Mouse (Mus musculus): ENCODE results near the gene Ticam1.
"Not testable (repeated sequence)": the region's sequence is repeated elsewhere in the genome, so short reads cannot be mapped to it uniquely, and the experiment has no call there.

Gene Ticam1

DNA sequence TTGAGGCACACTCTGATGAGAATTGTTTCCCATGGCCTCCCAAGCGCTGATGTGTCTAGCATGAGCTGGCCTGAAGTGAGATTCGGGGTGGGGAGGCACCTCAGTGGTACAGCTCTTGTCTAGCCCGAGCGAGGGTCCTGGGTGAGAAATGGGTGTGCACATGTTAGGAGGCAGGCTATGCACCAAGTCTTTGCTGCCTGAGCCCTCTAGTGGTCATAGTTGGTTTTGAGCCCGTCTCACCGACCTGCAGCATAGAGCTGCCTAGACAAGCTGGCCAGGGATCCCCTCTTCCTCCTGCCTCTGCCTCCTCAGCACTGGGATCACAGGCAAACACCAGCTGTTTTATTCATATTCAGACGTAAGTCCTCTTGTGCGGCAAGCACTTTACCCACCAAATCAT, 12.6 kb downstream of the Ticam1 start:
- DNase-seq (ENCODE audit: low read depth, low spot score), result peak; percentile 83

DNA sequence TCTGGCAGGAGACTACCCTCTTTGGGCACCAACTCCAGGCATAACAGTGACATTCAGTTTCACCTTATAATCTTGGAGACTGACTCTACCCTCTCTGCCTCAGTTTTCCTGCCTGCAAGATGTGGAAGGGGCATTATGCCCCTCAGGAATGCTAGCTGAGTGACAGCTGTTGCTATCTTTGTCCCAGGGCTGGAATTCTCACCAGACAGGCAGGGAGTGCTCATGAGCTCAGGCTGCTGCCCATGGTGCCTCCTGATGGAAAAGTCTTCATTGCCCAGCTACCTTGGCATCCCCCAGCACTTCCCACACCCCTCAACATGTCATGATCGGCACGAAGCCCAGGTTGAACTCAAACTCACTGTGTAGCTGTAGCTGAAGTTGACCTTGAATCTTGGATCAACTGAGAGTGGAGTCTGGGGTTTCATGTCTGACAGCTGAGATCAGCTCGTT, 13.9 kb downstream of the Ticam1 start:
- no peak for DNase-seq (ENCODE audit: low read depth, low spot score)

DNA sequence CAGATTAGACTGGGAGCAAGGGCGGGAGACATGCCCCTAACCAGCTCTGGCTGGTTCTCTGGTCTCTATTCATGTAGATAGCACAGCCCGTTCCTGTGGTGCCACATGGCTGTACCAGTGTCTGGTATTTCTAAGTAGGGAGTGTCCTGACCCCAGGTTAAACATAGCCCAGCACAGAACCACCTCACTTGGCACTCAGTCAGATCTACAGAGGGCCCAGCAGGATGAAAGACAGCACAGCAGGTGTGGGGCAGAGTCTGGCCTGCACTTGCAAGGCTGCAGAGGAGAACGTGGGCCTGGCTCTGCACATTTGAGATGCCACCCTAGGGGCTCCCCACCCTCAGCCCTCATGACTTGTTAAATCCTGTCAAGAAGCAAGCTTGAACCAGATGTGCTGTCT, 15.4 kb downstream of the Ticam1 start:
- no peak for DNase-seq (ENCODE audit: low read depth, low spot score)

DNA sequence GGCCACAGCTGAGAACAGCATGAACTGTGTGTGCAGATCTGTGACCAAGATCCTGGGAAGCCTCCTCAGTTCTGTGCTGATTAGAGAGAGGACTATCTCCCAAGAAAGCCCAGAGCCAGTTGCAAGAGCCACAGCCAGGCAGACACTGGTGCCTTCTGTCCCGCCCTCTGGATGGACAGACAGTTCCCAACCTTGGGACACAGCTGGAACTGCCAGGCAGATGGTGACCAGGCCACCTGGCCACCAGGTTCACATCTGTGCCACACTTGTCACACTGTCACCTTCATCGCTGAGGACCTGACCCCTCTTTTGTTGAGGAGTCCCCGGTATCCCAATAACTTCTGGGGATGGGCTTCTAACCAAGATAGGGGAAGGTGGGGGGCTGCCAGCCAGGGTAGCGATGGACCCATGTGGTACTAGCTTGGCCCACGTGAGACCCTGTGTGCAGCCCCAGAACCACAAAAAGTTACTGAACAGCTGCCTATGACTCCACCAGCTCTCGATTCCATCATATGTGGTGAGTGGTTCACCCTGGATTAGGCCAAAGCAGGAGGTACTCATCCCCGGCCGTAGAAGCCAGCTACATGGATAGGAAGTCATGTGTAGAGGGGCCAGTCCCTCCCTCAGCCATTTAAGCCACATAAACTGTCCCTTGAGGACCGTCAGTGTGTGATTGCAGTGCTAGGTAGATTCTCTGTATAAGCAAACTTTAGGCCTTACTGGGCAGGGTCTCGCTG, 17.1 kb downstream of the Ticam1 start:
- no peak for DNase-seq (ENCODE audit: low read depth, low spot score)

DNA sequence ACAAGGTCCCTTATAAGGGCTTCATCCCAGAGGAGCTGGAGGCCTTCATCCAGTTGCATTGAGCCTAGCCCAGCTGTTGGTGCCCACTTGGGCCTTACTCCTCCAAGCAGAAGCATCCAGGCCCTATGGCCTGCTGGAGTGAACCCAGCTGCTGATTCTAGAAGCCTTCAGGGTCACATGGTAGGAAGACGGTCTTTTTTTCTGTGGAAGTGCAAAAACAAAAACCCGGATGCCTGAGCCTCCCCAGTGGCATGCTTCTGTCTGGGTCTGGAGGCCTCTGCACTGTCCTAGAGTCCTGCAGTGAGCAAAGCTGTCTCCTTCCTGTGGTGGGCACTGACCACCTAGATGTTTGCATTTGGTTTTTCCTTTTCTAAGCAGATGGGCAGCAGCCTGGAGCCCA, 17.8 kb downstream of the Ticam1 start:
- not testable (repeated sequence) for DNase-seq (ENCODE audit: low read depth, low spot score)

DNA sequence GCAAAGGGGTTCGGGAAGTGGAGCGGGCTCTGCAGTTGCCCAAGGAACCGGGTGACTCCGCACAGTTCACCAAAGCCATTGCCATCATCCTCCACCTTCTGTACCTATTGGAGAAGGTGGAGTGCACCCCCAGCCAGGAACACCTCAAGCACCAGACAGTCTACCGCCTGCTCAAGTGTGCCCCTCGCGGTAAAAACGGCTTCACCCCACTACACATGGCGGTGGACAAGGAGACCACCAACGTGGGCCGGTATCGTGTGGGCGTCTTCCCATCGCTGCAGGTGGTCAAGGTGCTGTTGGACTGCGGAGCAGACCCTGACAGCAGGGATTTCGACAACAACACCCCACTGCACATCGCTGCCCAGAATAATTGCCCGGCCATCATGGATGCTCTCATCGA, 18.3 kb downstream of the Ticam1 start:
- DNase-seq (ENCODE audit: low read depth, low spot score), result not testable (repeated sequence)

DNA sequence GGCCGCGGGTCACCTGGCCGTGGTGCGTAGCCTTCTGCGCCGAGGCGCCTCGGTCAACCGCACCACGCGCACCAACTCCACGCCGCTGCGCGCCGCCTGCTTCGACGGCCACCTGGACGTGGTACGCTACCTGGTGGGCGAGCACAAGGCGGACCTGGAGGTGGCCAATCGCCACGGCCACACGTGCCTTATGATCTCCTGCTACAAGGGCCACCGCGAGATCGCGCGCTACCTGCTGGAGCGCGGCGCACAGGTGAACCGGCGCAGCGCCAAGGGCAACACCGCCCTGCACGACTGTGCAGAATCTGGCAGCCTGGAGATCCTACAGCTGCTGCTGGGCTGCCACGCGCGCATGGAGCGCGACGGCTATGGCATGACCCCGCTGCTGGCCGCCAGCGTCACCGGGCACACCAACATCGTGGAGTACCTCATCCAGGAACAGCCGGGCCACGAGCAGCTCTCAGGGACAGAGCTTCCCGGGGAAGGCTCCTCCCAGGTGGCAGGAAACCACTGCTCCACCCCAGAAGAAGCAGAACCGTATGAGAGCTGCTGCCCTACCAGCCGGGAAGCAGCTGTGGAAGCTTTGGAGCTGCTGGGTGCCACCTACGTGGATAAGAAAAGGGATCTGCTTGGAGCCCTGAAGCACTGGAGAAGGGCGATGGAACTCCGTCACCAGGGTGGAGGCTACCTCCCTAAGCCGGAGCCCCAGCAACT, 19.2 kb downstream of the Ticam1 start:
- DNase-seq (ENCODE audit: low read depth, low spot score), result no peak

DNA sequence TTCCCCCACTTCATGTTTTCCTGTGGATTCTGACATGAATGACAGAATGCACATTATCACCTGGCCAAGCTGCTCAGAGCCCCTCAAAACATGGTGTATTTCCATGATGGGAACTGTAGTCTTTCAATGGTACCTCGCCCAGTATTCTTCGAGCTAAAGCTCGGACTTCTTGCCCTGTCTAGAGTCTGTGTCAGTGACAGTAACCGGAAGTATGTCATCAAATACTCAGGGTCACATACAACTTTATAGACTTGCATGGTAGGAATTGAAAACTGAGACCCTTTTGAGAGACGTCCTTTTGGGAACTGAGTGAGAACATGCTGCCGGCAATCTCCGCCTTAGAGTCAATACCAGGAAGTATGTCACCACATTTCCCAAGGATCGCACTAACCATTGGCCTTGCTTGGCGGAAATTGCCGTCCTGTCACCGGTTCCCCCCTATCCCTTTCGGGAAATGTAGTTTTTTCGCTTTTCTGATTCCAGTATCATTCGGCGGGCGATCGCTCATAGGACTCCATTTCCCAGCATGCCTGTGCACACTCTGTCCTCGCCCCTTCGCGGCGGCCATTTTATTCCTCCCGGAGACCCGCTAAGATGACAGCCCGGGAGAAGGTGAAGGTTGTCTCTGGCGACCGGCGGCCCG, 20.2 kb downstream of the Ticam1 start, which contains the start of gene Fem1a:
TSS of gene Fem1a (plus strand) at position 572 of the 643 bp plus-strand sequence.
- DNase-seq (ENCODE audit: low read depth, low spot score), result peak; percentile 98

DNA sequence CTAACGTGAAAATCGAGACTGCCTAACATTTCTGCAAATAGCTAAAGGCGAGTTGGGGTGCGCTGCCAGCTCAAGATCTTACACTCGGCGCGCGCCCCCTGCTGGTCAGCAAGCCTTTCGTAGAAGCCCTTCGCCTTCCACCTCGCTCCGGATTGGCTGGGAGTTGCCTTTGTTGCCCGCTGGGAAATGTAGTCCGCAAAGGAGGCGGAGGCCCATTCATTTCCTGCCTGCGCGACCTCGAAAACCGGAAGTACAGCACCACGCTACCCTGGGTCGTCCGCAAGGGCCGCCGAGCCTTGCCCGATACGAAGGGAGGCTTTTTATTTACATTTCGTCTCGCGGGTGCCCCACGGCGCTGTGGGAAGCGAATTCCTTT, 20.7 kb downstream of the Ticam1 start:
- DNase-seq (ENCODE audit: low read depth, low spot score), result peak; percentile 98

DNA sequence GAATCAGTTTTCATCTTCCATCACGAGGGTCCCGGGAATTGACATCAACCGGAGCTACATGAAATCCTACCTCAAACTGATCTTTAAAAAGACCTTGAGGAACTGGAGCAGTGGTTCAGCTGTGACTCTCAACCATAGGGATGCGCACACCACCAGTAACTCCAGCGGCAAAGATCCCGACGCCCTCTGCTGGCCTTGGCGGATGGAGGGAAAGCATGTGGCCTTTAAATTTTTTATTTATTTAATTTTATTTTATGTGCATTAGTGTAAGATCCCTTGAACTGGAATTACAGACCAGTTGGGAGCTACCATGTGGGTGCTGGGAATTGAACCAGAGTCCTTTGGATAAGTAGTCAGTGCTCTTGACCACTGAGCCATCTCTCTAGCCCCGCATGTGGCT, 21.2 kb downstream of the Ticam1 start:
- DNase-seq (ENCODE audit: low read depth, low spot score), result no peak

DNA sequence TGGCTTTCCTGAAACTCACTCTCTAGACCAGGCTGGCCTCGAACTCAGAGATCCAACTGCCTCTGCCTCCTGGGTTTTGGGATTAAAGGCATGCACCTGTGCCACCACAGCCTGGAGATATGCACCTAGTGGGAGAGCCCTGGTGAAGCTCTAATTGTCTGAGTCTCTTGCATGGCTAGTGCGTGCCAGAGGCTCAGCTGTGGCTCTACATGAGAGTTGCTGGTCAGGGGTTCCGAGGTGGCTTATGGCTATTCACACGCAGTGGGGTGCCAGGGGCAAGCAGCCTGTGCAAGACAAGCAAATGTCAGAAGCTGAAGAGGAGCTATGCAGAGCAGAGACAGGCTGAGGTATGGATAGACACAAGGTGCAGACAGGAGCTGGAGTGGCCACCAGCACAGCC, 21.9 kb downstream of the Ticam1 start:
- DNase-seq (ENCODE audit: low read depth, low spot score), result no peak

DNA sequence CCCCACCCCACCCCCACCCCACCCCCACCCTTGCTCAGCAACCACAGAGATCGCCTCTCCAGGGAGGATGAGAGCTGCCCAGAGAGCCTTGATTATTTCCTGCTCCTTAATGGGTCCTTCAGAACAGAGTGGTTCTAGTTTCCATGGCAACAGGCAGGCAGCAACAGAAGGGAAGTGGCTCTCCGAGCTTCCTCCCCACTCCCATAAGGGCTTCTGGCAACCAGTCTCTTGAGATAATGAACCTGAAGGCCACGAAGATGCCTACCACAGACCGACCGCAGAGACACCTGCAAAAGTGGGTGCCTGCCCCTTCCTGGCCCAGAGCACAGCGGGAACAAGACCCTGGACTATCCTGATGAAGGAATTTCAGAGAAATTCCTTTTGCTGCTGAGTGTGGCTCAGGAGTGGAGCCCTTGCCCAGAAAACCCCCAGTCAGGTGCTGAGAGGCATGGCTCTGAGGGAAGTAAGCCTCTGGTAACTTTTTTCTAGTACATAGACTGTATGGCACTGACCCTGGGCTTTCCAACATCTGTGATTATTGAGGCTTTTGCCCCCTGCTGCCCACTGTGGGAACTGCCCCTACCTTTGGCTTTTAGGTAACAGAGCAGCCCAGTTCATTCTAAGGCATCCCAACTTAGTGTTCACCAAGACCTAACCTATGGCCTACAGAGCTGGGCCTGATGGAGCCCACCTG, 25.3 kb downstream of the Ticam1 start:
- DNase-seq (ENCODE audit: low read depth, low spot score), result peak; percentile 69

DNA sequence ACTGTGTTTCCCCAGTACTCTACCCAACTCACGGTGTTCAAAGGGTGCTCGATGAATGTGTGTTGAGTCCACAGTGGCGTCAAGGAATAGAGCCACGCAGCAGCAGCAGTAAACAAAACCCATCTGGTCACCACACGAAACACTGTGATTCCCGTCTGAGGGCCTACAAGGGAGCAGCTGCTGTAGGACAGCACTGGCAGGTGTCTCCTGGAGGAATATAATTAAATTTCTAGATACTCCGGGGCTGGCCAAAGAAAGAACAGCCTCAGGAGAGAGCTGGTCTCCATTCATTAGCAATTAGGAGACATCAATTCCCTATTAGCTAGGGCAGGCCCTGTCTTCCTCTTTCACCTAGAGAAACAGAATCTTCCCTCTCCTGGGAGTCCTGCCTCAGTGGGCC, 31.0 kb downstream of the Ticam1 start:
- DNase-seq (ENCODE audit: low read depth, low spot score), result no peak

DNA sequence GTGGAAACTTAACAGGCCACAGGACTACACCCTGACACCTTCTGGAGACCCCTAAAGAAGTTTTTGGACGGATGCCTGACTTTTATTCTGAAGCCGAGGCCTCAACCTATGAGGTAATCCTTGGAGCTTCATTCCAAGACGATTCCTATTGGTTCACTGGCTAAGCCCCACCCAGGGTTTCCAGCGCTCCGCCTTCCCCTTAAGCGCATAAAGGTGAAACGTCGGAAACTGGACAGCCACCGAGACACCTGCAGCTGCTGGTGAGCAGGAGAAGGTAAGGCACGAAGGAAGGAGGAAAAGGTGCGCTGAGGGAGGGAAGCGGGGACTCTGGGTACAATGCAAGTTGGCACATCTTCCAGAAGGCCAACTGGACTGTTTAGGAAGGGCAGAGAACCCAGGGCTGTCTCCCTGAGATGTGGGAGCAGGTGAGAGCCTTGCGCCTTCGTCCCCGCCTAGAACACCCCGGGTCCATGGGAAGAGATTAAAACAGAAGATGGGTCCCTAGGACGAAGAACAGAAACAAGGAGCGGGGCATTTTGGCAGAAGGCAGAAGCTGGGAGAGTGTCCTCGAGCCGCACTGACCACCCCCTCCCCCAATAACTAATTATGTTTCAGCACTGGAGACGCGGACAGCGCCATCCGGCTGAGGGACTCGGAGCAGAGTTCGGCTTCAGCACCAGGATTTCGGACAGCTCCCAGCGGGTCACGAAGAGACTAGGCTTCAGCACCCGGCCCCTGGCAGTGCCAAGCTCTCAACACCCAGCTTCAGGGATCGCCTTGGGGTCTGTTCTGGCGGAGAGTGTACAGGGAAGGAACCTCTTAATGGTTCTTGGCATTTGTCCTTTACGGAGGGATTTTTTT, 34.8 kb downstream of the Ticam1 start:
- DNase-seq (ENCODE audit: low read depth, low spot score), result peak; percentile 93

DNA sequence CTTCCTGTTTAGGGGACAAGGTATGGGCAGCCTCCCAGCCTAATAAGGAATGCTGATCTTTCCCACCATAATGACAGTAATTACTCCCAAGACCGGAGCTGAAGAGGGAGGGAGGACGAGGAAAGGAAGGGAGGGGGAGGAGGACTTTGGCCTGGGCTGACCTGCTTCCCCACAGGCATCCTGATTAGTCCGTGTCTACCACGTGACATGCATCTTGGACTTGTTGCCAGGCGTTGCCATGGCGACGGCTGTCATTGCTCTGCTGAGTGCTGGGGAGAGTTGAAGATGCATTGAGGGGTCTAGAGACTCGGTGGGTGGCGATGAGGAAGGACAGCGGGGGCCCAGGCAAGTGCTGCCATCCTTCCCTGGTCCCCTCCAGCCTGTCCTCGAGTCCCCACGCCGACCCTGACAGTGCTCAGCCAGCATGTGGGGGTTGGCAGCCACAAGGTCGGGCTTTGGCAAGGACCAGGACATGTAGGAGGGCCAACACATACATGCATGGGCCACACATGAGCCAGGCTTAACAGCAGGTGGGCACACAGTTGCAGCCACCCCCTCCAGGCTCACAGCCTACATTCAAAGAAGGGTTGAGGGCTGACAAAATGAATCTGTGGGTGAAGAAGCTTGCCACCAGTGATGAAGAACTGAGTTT, 42.6 kb downstream of the Ticam1 start:
- DNase-seq (ENCODE audit: low read depth, low spot score), result peak; percentile 88

DNA sequence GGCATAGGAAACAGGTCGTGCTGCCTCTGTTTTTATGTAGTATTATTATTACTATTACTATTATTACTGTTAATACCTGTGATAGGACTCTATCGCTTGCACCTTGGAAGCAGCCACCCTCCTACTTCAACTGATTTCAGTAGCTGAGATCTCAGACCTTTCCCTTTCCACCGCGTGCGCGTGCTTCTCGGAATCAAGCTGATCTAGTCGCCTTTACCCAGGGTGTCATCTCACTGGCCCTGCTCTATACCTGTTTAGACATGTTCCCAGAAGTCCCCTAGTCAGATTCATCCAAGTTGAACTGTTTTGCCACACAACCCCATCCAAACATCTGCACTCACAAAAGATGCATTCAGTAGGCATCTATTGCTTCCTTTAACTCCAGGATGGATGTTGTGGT, 43.2 kb downstream of the Ticam1 start:
- no peak for DNase-seq (ENCODE audit: low read depth, low spot score)

DNA sequence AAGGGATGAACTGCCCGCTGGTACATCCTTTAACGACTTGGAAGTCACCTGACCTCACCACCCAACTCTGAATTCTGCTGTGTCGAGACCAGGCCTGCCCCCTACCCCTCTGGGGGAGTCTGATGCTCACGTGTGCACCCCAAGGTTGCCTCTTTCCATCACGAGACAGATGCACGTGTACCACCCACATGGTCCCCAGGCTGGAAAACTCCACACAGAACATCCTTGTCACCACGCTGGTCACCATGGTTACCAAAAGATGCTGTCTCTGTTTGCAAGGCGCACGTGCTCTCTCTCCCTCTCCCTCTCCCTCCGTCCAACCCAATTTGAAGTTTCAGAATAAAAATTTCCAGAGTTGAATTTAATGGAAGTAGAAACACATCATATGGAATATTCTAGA, 46.6 kb downstream of the Ticam1 start:
- DNase-seq (ENCODE audit: low read depth, low spot score), result no peak

DNA sequence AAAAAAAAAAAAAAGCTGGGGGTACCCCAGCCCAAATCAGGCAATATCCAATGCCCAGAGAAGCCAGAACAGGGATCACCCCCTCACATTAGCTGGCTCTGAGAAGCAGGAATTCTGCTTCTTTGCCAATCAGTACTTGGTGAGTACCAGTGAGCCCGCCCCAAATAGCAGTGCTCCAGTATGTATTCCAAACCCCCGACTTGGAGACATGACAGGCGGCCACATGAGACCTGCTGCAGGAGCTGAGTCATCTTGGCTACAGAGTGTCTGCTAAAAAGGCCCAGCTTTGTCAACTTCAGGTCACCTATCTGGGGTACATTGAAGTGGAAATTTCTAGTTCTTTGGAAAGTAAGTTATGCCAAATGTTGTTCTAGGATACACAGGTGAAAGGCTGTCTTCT, 50.0 kb downstream of the Ticam1 start:
- no peak for DNase-seq (ENCODE audit: low read depth, low spot score)

DNA sequence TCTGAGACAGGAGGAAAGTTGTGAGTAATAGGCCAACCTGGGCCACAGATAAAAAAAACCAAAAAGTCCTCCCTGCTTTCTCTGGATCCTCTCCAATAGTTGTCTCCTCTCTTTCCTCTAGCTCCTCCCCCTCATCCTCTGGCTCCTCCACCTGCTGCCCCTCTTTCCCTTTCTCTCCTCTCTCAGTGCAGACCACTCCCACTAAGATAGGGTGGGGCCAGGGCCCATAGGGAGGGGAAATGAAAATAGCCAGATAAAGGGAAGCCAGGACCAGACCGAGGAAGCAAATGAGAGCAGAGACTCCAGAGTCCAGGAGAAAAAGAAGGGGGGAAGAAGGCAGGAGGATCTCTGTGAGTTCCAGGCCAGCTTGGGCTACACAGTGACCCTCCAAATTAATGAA, 51.7 kb downstream of the Ticam1 start:
- no peak for DNase-seq (ENCODE audit: low read depth, low spot score)

DNA sequence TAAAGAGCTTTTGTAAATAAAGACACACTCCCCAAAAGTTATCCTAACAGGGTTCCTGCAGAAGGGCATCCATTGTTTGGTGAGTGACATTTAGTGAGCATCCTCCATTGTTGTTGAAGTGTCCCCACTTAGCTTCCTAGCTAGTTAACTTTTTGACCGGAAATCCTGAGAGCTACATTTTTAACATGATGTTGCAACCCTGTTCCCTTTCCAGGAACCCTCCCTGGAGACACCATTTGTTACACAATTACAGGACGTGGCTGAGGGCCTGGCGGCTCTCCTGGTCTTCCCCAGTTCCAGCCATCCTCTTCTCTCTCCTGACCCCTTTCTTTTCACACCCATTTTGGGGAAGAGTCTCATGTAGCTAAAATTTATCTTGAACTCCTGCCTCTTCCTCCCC, 56.8 kb downstream of the Ticam1 start:
- no peak for DNase-seq (ENCODE audit: low read depth, low spot score)
